Mouse (Mus musculus): Measurements from ENCODE around the gene Zfp955a.

- TF ChIP-seq POLR2A (IDR thresholded peaks at IDR 0.05; ENCODE audit: borderline replicate concordance, low read depth, low read length) (no peak), CTCF (IDR thresholded peaks at IDR 0.05; ENCODE audit: low read depth, low read length) (no peak)
Observed at GRCm38 (mm10) chr17:33268907-33269306, 14.0 kb upstream of the Zfp955a start.
